Mouse (Mus musculus) gonadal fat pad, adult 2 months (tissue): ENCODE results near the gene Notch2. TPM values are rescaled to one million over a fixed set of nuclear protein-coding genes. Genes with fewer than 3 reads are reported as not detected.

Experiments used
- DNase-seq: peaks from one replicate; pipeline ENCODE4 v3.0.0-alpha.2; 2012; ENCODE audit warnings: low read depth
- polyA plus RNA-seq: library from polyadenylated mRNA; depleted of rRNA; stranded (reverse); fragments of >200 nt; gene quantifications from 2 replicates; pipeline ENCODE4 v1.2.3, GENCODE M21; 2012; rRNA removed

Gene Notch2
- 26.6 and 33.7 TPM in 2 replicates for polyA plus RNA-seq

DNA sequence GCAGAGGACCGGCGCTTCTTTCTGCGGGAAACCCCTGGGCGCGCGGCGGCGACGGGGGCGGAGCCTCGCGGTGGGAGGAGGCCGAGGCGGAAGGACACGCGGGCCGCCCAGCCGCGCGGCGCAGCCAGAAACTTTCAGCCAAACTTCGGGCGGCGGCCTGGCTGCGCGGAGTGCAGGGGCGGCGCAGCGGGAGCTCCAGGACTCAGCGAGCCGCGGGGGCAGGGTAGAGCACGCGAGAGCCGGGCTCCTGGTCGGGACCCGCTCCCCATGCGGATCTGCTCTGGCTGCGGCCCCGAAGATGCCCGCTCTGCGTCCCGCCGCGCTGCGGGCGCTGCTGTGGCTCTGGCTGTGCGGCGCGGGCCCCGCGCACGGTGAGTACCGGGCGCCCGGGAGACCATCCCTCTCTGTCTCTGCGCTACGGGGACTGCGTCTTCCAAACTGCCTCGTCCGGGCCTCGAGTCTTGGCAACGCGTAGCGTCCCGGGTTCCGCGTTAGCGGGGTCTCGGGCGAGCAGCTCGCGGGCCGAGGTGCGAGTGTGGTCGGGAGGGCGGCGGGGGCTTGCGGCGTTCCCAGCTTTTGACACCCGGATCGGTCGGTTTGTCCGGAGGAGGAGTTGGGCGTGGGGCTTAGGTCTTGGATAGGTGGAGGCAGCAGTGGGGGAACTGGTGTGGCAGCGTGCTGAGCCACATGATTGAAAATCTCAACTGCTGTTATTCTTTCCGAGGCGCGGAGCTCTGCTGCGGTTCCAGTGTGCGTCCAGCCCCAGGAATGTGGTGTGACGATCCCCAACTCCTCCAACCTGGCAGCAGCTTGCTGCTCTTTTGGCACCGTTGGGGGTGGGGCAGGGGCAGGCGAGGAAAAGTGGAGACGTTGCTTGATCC lies at the start of gene Notch2:
Notch2 (plus strand) TSS at position 127 of the 881 bp plus-strand sequence.
- DNase-seq, result no peak

- DNase-seq, result no peak
Observed at GRCm38 (mm10) chr3:97964878-97965353, 48.4 kb upstream of the Notch2 start.

- no peak for DNase-seq
Observed at GRCm38 (mm10) chr3:97967627-97968026, 45.7 kb upstream of the Notch2 start.

- DNase-seq, result no peak
Observed at GRCm38 (mm10) chr3:97968191-97968590, 45.1 kb upstream of the Notch2 start.

- DNase-seq, result no peak
Observed at GRCm38 (mm10) chr3:97969019-97969418, 44.3 kb upstream of the Notch2 start.

DNA sequence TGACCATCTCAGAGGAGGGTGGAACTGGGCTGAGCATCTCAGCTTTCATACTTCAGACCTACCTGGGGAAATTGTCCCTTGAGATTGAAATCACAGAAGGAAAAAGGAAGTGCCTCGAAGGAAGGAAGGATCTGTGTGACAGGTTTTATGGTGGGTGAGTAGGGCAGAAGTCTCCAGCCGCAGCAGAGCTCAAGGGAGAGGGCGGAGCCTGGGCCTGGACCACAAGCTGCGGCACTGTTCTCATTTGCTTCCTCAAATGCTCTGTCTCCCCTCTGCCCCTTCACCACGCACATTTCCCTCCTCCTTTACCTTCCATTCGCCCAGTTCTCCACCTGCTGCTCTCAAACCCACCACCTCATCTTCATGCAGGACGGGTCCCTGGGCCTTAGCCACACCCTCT lies 42.2 kb upstream of the Notch2 start:
- DNase-seq, result no peak

DNA sequence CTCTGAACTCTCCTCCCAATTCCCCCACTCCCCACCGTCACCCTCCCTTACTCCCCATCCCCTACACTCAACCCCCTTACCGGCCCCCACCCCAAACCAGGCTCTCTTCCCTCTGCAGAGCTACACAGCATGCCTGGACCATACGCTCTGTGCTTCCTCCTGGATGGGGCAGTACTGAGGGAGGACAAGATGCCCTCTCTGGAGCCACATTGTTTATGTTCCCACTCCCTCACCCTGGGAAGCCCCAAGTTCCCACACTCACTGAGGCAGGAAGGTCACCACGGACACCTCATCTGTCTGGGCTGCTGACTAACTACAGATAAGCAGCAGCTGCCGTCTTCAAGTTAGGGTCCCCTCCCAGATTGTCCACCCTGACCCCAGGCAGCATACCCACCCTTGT lies 41.1 kb upstream of the Notch2 start:
- DNase-seq, result no peak

DNA sequence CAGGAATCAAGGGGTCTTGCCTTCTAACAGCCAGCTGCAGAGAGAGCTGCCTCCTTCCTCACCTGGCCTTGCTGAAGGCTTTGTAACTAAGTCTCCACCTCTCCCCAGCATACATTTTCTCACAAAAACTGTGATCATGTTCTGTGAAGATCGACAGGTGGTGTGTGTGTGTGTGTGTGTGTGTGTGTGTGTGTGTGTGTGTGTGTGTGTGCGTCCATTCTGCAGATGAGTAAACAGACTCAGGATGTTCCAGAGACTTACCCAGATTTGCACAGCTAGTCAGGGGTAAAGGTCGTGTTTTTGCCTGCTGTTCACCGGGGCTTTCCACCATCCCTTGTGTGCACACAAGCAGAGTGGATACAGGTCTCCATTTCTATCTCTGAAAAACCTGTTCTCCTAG lies 40.6 kb upstream of the Notch2 start:
- no peak for DNase-seq

DNA sequence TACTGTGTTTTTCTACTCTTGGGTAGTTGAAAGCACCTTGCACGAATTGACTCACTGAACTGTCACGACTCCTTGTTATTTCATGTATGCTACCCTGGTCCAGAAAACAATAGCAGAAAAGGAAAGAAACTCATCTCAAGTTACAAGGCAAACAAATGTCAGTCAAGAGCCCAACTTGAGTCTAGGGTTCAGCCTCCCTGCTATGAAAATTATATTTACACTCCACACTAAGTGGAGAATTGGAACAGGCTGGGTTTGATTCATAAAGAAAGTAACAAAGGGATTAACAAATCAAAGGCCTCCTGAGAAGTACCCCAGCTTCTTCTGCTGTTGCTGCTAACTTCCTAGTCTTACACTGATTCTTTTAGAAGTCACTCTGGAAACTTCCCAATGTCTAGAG lies 40.0 kb upstream of the Notch2 start:
- no peak for DNase-seq

DNA sequence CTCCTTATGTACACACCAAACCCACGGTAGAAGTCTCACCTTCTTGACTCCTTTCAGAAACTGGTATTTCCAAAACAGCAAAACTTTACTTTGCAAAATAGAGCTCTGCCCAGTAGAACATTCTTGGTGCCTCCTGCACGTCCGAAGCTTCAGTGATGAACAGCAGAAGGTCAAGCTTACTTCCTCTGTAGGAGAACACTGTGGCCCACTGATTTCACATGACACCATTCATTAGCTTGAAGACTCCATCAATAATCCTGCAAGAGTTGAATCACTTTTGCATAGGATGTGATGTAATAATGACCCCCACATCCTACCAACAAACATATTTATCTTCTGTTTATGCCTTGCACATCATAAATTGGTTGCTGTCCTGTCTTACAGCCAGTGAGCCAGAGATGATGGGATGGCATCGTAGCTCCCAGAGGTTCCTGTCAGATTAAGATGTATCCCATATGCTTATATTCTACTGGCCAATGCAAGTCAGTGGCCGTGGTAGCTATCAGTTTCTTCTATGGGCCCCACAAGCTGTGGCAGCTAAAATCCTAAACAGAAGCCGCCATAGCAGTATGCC lies 39.0 kb upstream of the Notch2 start:
- DNase-seq, result no peak

- no peak for DNase-seq
Observed at GRCm38 (mm10) chr3:97976706-97977105, 36.6 kb upstream of the Notch2 start.

DNA sequence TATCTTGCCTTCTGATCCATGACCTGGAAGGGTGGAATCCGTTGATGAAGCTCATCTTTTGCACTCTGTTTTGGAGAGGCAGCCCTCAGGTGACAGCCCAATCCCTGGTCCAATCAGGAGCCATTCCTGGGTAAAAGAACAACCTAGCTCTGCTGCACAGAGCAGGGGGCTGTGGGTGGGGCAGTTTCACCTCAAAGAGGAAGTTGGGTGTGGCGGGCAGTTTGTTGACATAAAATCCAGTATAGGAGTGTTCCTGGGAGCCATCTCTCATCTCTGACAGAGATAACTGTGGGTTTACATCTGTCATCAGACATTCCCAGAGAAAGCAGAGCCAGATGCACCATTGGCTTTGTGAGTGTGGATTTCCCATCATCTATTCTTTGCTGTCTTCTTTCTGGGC lies 34.6 kb upstream of the Notch2 start:
- DNase-seq, result no peak

DNA sequence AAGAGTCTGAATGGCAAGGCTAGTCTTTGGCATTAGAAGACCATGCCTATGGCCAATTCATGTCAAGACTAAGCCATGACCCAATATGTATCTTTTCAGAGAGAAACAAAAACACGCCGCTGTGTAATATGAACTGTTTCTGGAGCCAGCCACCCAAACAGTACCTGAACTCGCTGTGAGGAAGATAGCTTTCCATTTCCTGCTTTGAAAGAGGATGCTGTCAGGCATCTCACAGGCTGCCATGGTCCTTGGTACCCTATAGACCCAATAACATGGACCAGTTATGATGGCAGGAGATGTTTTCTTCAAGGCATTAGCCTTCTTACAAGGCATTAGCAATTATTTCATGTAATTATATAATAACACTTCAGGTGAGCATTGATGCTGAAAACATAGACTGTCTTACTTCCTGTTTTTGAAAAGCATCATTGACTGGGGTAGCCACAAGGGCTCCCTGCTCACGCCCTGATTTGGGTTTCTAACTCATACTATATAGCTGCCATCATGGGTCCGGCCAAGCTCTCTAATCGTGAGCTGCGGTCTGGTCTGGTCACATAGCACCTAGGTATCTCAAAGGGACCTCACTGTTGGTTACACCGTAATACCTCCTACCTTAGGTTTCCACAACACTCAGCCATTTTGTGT lies 32.5 kb upstream of the Notch2 start:
- no peak for DNase-seq

DNA sequence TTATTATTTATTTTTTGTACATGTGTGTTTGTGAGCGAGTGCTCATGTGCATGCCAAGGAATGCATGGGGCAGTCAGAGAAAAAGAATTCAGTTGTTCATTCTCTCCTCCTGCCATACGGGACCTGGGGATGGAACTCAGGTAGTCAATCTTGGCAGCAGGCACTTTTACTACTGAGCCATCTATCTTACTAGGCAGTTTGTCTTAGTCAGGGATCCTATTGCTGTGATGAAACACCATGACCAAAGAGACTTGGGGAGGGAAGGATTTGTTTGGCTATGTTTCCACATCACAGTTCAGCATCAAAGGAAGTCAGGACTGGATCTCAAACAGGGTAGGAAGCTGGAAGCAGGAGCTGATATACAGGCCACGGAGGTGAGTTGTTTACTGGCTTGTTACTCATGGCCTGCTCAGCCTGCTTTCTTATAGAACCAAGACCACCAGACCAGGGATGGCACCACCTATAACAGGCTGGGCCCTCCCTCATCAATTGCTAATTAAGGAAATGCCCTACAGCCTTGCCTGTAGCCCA lies 31.9 kb upstream of the Notch2 start:
- no peak for DNase-seq

- no peak for DNase-seq
Observed at GRCm38 (mm10) chr3:97984870-97985506, 28.3 kb upstream of the Notch2 start.

DNA sequence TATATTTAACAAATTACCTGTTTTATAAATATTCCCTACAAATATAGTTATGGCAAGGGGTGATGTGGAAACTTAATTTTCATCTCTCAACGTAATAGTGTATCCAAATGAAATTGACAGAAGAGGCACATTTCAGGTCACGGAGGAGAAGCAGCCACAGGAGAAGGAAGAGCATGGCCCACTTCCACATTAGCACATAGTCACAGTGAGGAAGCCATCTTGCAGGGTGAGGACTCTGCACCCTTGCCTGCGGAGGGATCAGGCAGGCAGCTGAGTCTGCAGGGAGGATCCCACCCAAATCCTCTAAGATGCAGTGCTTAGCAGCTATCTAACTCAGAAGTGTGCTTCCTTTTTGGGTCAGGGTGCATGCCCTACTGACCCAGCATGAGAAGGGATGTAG lies 27.6 kb upstream of the Notch2 start:
- no peak for DNase-seq

DNA sequence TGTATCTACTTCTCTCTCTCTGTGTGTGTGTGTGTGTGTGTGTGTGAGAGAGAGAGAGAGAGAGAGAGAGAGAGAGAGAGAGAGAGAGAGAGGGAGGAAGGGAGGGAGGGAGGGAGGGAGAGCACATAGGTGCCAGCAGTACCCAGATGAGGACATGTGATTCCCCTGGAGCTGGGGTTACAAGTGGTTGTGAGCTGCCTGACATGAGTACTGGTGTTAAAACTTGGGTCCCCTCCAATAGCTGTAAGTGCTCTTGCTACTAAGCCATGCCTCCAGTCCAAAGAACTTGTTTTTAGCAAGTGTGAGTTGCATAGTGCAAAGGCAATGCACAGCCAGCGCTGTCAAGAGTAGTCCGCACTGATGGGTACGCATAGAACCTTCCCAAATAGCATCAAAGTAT lies 26.2 kb upstream of the Notch2 start:
- no peak for DNase-seq

DNA sequence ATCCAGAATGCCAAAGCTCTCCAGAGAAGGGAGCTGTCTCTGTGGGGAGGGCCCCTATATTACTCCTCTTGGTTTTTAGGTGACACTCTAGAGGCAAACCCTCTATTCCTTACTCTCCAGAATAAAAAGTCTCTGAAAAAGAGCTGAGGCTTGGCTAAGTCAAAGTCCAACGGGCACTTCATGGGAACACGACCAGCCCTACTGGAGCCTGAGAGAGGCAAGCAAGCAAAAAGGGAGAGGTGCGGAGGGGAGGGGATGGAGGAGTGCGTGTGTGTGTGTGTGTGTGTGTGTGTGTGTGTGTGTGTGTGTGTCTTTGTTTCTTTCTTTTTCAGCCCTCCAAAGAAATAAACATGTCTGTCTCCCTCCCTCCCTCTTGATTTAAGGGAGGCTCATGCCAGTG lies 24.6 kb upstream of the Notch2 start:
- no peak for DNase-seq

GRCm38 (mm10) chr3:97990576-97990975 lies 22.8 kb upstream of the Notch2 start:
- DNase-seq, result no peak

DNA sequence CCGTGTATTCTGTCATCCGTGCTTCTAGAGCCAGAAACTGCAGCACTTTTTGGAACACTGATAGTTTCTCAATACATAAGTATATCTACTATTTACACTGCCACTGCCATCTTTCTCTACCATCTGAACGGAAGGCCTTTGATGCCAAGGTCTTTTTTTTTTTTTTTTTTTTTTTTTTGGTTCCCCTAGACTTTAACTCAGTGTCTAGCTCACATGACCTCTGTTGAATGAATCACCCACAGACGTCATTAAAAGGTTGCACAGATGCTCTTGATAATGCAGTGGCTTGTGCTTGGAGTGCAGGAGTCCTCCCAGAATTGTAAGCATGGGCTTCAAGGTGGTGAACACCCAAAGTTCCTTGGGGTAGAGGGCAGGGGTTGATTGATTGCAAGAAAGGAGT lies 21.0 kb upstream of the Notch2 start:
- no peak for DNase-seq

GRCm38 (mm10) chr3:97993196-97993595 lies 20.1 kb upstream of the Notch2 start:
- no peak for DNase-seq

DNA sequence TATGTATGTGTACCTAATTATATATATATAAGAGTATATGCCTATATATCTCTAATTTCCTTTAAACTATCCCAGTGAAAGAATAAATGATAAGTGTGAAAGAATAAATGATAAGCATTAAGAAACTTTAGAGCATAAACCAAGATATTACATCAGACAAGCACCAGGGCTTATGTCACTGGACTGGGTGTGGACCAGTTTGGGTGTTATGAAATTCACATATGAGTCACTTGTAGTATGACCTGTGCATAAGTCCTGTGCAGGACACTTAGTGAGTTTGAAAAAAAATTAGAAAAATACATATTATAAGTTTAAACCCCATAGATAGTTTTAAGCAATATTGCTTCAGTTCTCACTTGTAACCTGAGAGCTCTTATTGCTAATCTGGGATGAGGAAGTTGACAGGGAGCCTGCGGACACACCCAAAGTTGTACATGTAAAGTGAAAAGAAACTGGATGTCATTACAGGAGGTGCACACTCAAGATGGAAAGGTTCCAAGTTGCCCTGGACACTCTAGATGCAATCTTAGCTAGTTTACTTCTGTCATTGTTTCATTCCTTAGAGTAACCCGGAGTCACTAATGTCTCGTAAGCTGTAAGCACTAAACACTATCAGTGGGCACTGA lies 19.3 kb upstream of the Notch2 start:
- DNase-seq, result no peak
